Comparison of ENCODE assay signal across 22 mouse cellular contexts in genomic region chr7:35688781-35689349, GRCm38 (mm10). TPM values are rescaled to one million over a fixed set of nuclear protein-coding genes. Genes with fewer than 3 reads are reported as not detected.
DNase-seq lines count a peak whose midpoint lies in the region; ATAC-seq and TF ChIP-seq lines count a peak whose summit lies in the region.
"Had no signal": no experiment of that assay in that cellular context is flagged by ENCODE, and none has a peak within 500 bp of the region (broad histone marks: within the 10 kb centered on the region; RNA-seq: fewer than 3 reads in every experiment).

No protein-coding gene starts in this region.

- no peaks in the 10 kb centered on the region for H3K9me3 ChIP-seq in forebrain, embryonic 15.5 days
- no peaks in the 10 kb centered on the region for H3K9me3 ChIP-seq in forebrain, embryonic 11.5 days (ENCODE audit: control insufficient read depth, low read length)
- H3K9me3 ChIP-seq in neural tube, embryonic 15.5 days (replicated peaks), result no peaks in the 10 kb centered on the region
- H3K9me3 ChIP-seq: G1E; heart, embryonic 13.5 days had no signal

- H3K27me3 ChIP-seq in forebrain, embryonic 15.5 days, result no peaks in the 10 kb centered on the region
- no peaks in the 10 kb centered on the region for H3K27me3 ChIP-seq in forebrain, embryonic 11.5 days (ENCODE audit: control insufficient read depth, insufficient read depth, low read length)
- no peaks in the 10 kb centered on the region for H3K27me3 ChIP-seq in Patski
- no peaks in the 10 kb centered on the region for H3K27me3 ChIP-seq in neural tube, embryonic 15.5 days (replicated peaks)
- H3K27me3 ChIP-seq: heart, embryonic 13.5 days had no signal

- CTCF ChIA-PET in Patski (lab: Charles Lee), result no interaction called here

- WGBS in forebrain, embryonic 15.5 days, result 52% methylated on average over 11 of the region's 11 CpGs
- WGBS in forebrain, embryonic 11.5 days, result 90% methylated on average over 11 of the region's 11 CpGs
- WGBS in neural tube, embryonic 15.5 days, result 68% methylated on average over 11 of the region's 11 CpGs

- TF ChIP-seq CTCF in Patski (IDR thresholded peaks at IDR 0.05), result no peak

- H3K36me3 ChIP-seq in forebrain, embryonic 15.5 days, result peaks cover 7% of the 10 kb centered on the region; the same call in 1 of the 2 replicates
- H3K36me3 ChIP-seq in forebrain, embryonic 11.5 days (ENCODE audit: control insufficient read depth, insufficient read depth, low read length), result no peaks in the 10 kb centered on the region
- H3K36me3 ChIP-seq in neural tube, embryonic 15.5 days, result peaks cover 24% of the 10 kb centered on the region

- H3K27ac ChIP-seq in forebrain, embryonic 15.5 days (replicated peaks), result peak overlapping the region; percentile 59
- H3K27ac ChIP-seq in forebrain, embryonic 11.5 days (ENCODE audit: low read depth, low read length), result no peak overlapping the region
- H3K27ac ChIP-seq in neural tube, embryonic 15.5 days (replicated peaks), result 0 out of 2 replicates have a peak overlapping the region, but pooled peaks have one; percentile 10
- H3K27ac ChIP-seq: gastrocnemius, adult 2 months; heart, embryonic 13.5 days had no signal

- POLR2A ChIA-PET in Patski (lab: Charles Lee), result no interaction called here

- no peak overlapping the region for H3K4me3 ChIP-seq in forebrain, embryonic 15.5 days
- H3K4me3 ChIP-seq in forebrain, embryonic 11.5 days (ENCODE audit: low read depth, low read length), result no peak overlapping the region
- no peak overlapping the region for H3K4me3 ChIP-seq in neural tube, embryonic 15.5 days (replicated peaks)
- H3K4me3 ChIP-seq: gastrocnemius, adult 2 months; heart, embryonic 13.5 days had no signal

- H3K9ac ChIP-seq in forebrain, embryonic 15.5 days (replicated peaks), result 0 out of 2 replicates have a peak overlapping the region, but pooled peaks have one; percentile 11
- no peak overlapping the region for H3K9ac ChIP-seq in forebrain, embryonic 11.5 days (ENCODE audit: low read length)
- no peak overlapping the region for H3K9ac ChIP-seq in neural tube, embryonic 15.5 days (replicated peaks)

- DNase-seq in cerebellum, postnatal 10 days, result peak; percentile 44 to 64
- DNase-seq in cerebellum, adult 8-10 months, result no peak
- DNase-seq in forebrain, embryonic 11.5 days (ENCODE audit: low spot score), result no peak
- peak; percentile 28 for DNase-seq in Patski (ENCODE audit: low read depth, low spot score)
- DNase-seq: adrenal gland, postnatal 10 days; B cell, adult 2 months; cerebellum, adult 11-12 months; cerebellum, adult 9-11 months; gastrocnemius, adult 2 months; gastrocnemius, postnatal 36 days; heart, adult 11 months; heart, postnatal 36 days; kidney, adult 8-10 months had no signal

- H3K4me1 ChIP-seq in forebrain, embryonic 15.5 days, result peaks cover 64% of the 10 kb centered on the region
- H3K4me1 ChIP-seq in forebrain, embryonic 11.5 days (replicated peaks; ENCODE audit: control insufficient read depth, insufficient read depth, low read length), result peaks cover 5% of the 10 kb centered on the region
- H3K4me1 ChIP-seq in neural tube, embryonic 15.5 days, result peaks cover 35% of the 10 kb centered on the region

- in situ Hi-C loops in Patski (cut with MboI; ENCODE audit: low pct_unique_long_range_greater_than_20kb), result loop anchor here (5.0 to 25.0 kb wide), 3 partner anchors 68 to 1673 kb away; no protein-coding TSS in a partner anchor

- no peak for ATAC-seq in forebrain, embryonic 15.5 days (replicated peaks)
- ATAC-seq in forebrain, embryonic 11.5 days (replicated peaks; ENCODE audit: low FRiP score), result no peak
- no peak for ATAC-seq in Patski
- ATAC-seq in neural tube, embryonic 15.5 days (ENCODE audit: low FRiP score), result no peak
- ATAC-seq in erythroid progenitor cell, adult 5-6 weeks (replicated peaks; ENCODE audit: low FRiP score, poor library complexity, severe bottlenecking), result no peak
- ATAC-seq: CD4-positive, CD25-positive, alpha-beta regulatory T cell, adult 4 months; hindbrain, embryonic 16.5 days; inflammation-experienced regulatory T-cells, adult 6 months; intestine, postnatal 0 days had no signal

- H3K4me2 ChIP-seq in forebrain, embryonic 15.5 days (replicated peaks), result no peak overlapping the region
- H3K4me2 ChIP-seq in forebrain, embryonic 11.5 days (ENCODE audit: low read depth, low read length, severe bottlenecking), result no peak overlapping the region
- H3K4me2 ChIP-seq in neural tube, embryonic 15.5 days, result no peak overlapping the region
- H3K4me2 ChIP-seq: heart, embryonic 13.5 days had no signal

RNA-seq across cellular contexts. Expression of gene Pdcd5, which starts 41.5 kb away (rescaled TPM):
- polyA plus RNA-seq in forebrain, embryonic 15.5 days (2015; fragmentation: Nextera tagmentation; extraction: Ambion mirVana), result 219 and 234 TPM in 2 replicates
- polyA plus RNA-seq in forebrain, embryonic 11.5 days (2014; fragmentation: Nextera tagmentation; extraction: Ambion mirVana), result 305 TPM in 2 replicates
- polyA plus RNA-seq in Patski (2021), result 80.7 TPM
- 245 and 246 TPM in 2 replicates for polyA plus RNA-seq in neural tube, embryonic 15.5 days (2015; fragmentation: Nextera tagmentation; extraction: Ambion mirVana)
- 75.3 and 96.4 TPM in 2 replicates for total RNA-seq in erythroid progenitor cell, adult 5-6 weeks (2015; ENCODE audit: low replicate concordance)
- 31.2 TPM in 1 of 2 replicates, not detected in the other for total RNA-seq in erythroid progenitor cell, adult 5-6 weeks (2017; ENCODE audit: low replicate concordance)

Comparison
In these comparisons a context has a peak if more than half of its experiments do, and no peak if none do; other contexts are left out.
1. DNase-seq: peak in cerebellum, postnatal 10 days (2 of 2) and Patski (single experiment); none in cerebellum, adult 8-10 months (single experiment) and forebrain, embryonic 11.5 days (single experiment).